Mouse (Mus musculus) kidney, adult 2 months (tissue): Measurements from ENCODE around the gene Fktn. TPM values are rescaled to one million over a fixed set of nuclear protein-coding genes. Genes with fewer than 3 reads are reported as not detected.

Experiments
- DNase-seq: peaks from one replicate; pipeline ENCODE4 v3.0.0; 2021
- H3K27ac ChIP-seq: fragments of 200-500 bp; 2 replicates; pipeline ENCODE4 v1.5.1; 2012; ENCODE audit warnings: low read depth, low read length, control low read depth, inconsistent platforms; ENCODE audit not compliant: insufficient read depth
- H3K27me3 ChIP-seq: fragments of 200-500 bp; replicated peaks from 2 replicates; pipeline ENCODE4 v1.6.1; 2012; ENCODE audit warnings: mild to moderate bottlenecking, moderate library complexity, low read length, inconsistent platforms; ENCODE audit not compliant: control insufficient read depth, insufficient read depth
- H3K36me3 ChIP-seq: fragments of 200-500 bp; 2 replicates; pipeline ENCODE4 v1.6.1; 2012; ENCODE audit warnings: mild to moderate bottlenecking, moderate library complexity, low read length, inconsistent platforms; ENCODE audit not compliant: control insufficient read depth, insufficient read depth
- H3K4me1 ChIP-seq: fragments of 200-500 bp; 2 replicates; pipeline ENCODE4 v1.6.1; 2011; ENCODE audit warnings: low read length; ENCODE audit not compliant: control insufficient read depth, insufficient read depth
- H3K4me3 ChIP-seq: fragments of 200-500 bp; 2 replicates; pipeline ENCODE4 v1.5.1; 2011; ENCODE audit warnings: mild to moderate bottlenecking, low read depth, low read length, control low read depth; ENCODE audit not compliant: insufficient read depth
- CTCF ChIP-seq: fragments of 200-500 bp; conservative IDR thresholded peaks from 2 replicates; pipeline ENCODE4 v1.5.1; 2011; ENCODE audit warnings: low read depth, mild to moderate bottlenecking, control low read depth, low read length, moderate library complexity, mixed read lengths; ENCODE audit not compliant: insufficient read depth, insufficient read length
- POLR2A ChIP-seq: fragments of 200-500 bp; IDR thresholded peaks from one replicate; pipeline ENCODE4 v1.6.1; 2011; ENCODE audit warnings: low read depth, low read length, control low read depth
- WGBS: fragments of 180-500 bp; shearing (Covaris S2); methylation state at CpG from one replicate; pipeline ENCODE4 v1.1.7; 2018; 5-methylcytosine and 5-hydroxymethylcytosine counted together
- polyA plus RNA-seq: library from polyadenylated mRNA; depleted of rRNA; stranded (reverse); fragments of >200 nt; gene quantifications from 2 replicates; pipeline ENCODE4 v1.2.3, GENCODE M21; 2012; rRNA removed

Fktn gene
- polyA plus RNA-seq, 1 experiment: 7.0 TPM

GRCm38 (mm10) chr4:53825821-53826605 is 112.2 kb downstream of the Fktn start, which contains the start of gene Tmem38b:
Tmem38b (plus strand) TSS chr4:53826045.
- under 1% methylated on average over 55 of the region's 55 CpGs for WGBS
- DNase-seq: peak; percentile 84
- Histone ChIP-seq H3K4me3 (peak within 1 kb of the TSS; percentile 71), H3K36me3 (no peaks in the 10 kb centered on the region), H3K4me1 (peaks cover 6% of the 10 kb centered on the region; the same call in 1 of the 2 replicates), H3K27ac (peak within 1 kb of the TSS; percentile 36), H3K27me3 (no peaks in the 10 kb centered on the region)
- TF ChIP-seq CTCF (peak; percentile 38), POLR2A (no peak)

- Histone ChIP-seq H3K27ac (peak overlapping the region; percentile 36), H3K4me1 (peaks cover 7% of the 10 kb centered on the region; the same call in 1 of the 2 replicates), H3K27me3 (no peaks in the 10 kb centered on the region), H3K4me3 (no peak overlapping the region; the same call in 1 of the 2 replicates), H3K36me3 (no peaks in the 10 kb centered on the region)
- DNase-seq: peak; percentile 11
- no peak for TF ChIP-seq POLR2A
- no peak for TF ChIP-seq CTCF
- WGBS: 9% methylated on average over 11 of the region's 11 CpGs
Observed at GRCm38 (mm10) chr4:53826641-53827248, 112.9 kb downstream of the Fktn start.

Other genes with a start within 250 kb of the Fktn start
- gene Fsd1l, start 82.5 kb upstream of the Fktn start, polyA plus RNA-seq: 0.53 and 0.55 TPM in 2 replicates
- 0.31 and 0.47 TPM in 2 replicates for gene Tal2, start 65.7 kb downstream of the Fktn start, polyA plus RNA-seq
- gene Tmem38b, start 112.0 kb downstream of the Fktn start, polyA plus RNA-seq: 10.8 and 12.5 TPM in 2 replicates